Mouse (Mus musculus): ENCODE measurements around the gene Unc13b. TPM values are rescaled to one million over a fixed set of nuclear protein-coding genes. Genes with fewer than 3 reads are reported as not detected.
A peak's percentile ranks its signal among the peaks of the same experiment; 100 is the strongest.

The Unc13b gene
- polyA plus RNA-seq, 1 experiment from 2014 or later: 25.3 TPM

DNA sequence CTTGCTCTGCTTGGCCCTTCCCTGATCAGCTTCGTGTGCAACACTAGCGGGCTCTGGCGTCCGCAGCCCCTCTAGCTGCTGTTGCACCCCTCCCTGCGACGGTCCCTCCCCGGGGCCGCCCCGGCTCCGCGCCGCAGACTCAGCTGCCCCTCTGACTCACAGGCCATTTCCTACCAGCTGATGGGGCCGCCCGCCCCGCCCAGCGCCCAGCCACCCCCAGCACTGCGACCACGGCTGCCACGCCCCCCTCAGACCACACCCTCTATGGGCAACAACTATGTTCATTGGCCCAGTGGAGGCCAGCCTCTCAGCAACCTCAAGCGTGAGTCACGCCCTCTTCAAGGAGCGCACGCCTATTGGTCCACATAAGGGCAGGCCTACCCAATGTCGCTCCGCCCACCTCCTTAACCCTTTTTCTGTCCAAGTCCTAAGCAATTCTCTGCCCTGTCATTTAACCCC, 18.6 kb upstream of the Unc13b start:
- Histone ChIP-seq H3K36me3 (replicated peaks) (peaks cover 21% of the 10 kb centered on the region), H3K27me3 (no peaks in the 10 kb centered on the region), H3K4me3 (replicated peaks) (peak overlapping the region; percentile 77), H3K4me2 (peak overlapping the region; percentile 82), H3K4me1 (peaks cover 52% of the 10 kb centered on the region), H3K9ac (peak overlapping the region; percentile 82), H3K27ac (peak overlapping the region; percentile 85), H3K9me3 (no peaks in the 10 kb centered on the region)
- ATAC-seq (ENCODE audit: low FRiP score): peak; percentile 94
- 1% methylated on average over 22 of the region's 25 CpGs for WGBS

DNA sequence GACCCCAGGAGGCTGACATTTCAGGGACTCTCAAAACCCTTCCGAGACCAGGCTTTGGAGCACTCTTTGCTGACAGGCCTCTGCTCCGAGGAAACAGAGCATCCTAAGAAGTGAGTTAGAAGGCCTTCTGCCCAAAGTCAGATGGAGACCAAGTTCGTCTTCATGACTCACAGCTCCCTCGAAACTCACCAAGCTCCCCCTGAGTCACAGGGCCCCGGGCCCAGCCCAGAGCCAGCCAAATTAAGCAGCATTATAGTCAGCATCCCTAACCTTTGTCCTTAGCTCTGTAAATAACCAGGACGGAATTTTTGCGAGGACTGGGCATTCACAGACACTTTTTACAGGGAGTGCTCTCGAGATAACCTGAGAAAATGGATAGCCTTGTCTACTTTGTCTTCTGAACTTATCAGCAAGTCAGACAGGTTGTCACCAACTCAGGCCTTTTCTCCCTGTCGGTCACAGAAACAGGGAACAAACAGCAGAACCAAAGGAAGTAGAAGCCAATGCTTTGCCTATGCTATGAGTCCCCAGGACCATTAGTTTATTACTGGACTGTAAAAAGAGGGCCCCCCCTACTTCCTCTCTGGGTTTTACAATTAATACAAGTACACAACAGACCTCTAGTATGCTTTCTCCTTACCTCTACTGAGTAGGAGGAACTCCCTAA, 17.7 kb upstream of the Unc13b start:
- H3K4me1 ChIP-seq: peaks cover 54% of the 10 kb centered on the region
- no peak overlapping the region for H3K4me3 ChIP-seq (replicated peaks)
- peak overlapping the region; percentile 27 for H3K4me2 ChIP-seq
- H3K27me3 ChIP-seq: no peaks in the 10 kb centered on the region
- WGBS: 71% methylated on average over 9 of the region's 9 CpGs
- H3K36me3 ChIP-seq (replicated peaks): peaks cover 12% of the 10 kb centered on the region
- H3K9me3 ChIP-seq: no peaks in the 10 kb centered on the region
- ATAC-seq (ENCODE audit: low FRiP score): no peak
- H3K27ac ChIP-seq: peak overlapping the region; percentile 68
- H3K9ac ChIP-seq: no peak overlapping the region

DNA sequence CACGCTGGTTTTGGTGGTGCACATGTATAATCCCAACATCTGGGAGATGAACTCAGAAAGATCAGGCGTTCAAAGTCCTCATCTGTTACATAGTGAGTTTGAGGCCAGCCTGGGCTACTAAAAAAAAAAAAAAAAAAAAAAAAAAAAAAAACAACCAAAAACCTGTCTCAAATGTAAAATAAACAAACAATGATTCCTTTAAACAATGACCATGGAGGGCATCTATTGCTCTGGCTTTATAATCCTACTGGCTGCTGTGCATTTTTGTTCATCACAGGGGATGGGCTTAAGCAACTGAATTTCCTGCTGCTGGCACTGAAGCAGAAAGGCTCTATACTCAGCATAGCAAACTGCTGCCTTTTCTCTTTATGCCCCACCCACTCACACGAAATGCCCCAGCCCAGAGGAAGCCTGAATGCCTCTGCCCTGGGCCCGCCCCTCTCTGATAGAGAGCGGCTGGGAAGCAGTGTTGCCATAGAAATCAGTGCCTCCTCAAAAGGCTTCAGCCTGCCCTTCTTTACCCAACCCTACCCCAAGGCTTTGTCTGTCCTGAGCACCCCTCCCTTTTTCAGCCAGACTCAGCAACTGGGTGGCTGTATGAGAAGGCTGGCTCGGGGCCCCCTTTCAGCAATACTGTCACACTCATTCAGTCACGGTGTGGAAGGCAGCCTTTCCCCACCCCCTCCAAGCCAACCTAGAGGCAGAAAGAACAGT, 15.0 kb upstream of the Unc13b start:
- peak overlapping the region; percentile 56 for H3K4me3 ChIP-seq (replicated peaks)
- 7% methylated on average over 7 of the region's 7 CpGs for WGBS
- H3K9me3 ChIP-seq: no peaks in the 10 kb centered on the region
- peak overlapping the region; percentile 84 for H3K4me2 ChIP-seq
- ATAC-seq (ENCODE audit: low FRiP score): peak; percentile 80
- no peaks in the 10 kb centered on the region for H3K27me3 ChIP-seq
- H3K36me3 ChIP-seq (replicated peaks): no peaks in the 10 kb centered on the region; the same call in 1 of the 2 replicates
- peak overlapping the region; percentile 97 for H3K27ac ChIP-seq
- H3K9ac ChIP-seq: peak overlapping the region; percentile 73
- peaks cover 49% of the 10 kb centered on the region for H3K4me1 ChIP-seq

DNA sequence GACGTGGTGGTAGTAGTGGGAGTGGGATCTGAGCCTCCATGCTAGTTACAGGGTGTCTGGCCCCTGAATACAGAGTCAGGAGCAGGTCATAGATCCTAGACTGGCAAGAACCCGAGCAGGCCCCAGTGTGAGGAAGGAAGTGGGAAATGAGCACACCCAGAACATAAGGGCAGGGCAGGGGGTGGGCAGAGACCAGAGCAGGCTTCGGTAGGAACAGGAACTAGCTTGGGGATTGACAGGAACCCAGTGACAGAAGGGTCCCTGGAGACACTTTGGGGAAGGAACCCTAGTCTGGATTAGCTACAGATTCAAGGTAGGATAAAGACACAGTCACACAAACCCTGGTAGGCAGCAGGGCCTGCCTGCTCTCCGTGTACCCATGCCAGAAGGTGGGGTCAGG, 14.1 kb upstream of the Unc13b start:
- Histone ChIP-seq H3K4me3 (replicated peaks) (peak overlapping the region; percentile 56), H3K27me3 (no peaks in the 10 kb centered on the region), H3K27ac (peak overlapping the region; percentile 97), H3K9me3 (no peaks in the 10 kb centered on the region), H3K9ac (peak overlapping the region; percentile 73), H3K36me3 (replicated peaks) (no peaks in the 10 kb centered on the region; the same call in 1 of the 2 replicates), H3K4me2 (peak overlapping the region; percentile 84), H3K4me1 (peaks cover 40% of the 10 kb centered on the region)
- 3% methylated on average over 4 of the region's 4 CpGs for WGBS
- no peak for ATAC-seq (ENCODE audit: low FRiP score)

DNA sequence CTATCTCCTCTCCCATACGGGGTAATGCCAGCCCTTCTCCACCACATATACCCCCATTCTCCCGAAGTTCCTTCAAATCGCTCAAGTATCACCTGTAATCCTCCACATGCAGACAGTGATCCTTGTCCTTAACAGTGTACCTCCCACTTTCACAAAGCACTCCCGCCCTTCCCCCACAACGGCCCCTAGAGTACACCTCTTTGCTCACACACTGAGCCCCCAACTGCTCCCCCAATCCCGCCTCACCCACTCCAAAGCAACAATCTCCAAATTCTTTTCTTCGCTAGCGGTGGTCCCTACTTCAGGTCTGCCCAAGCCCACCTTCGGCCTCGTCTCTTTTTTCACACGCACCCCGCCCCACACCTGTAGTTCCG, 13.5 kb upstream of the Unc13b start:
- Histone ChIP-seq H3K27me3 (no peaks in the 10 kb centered on the region), H3K4me3 (replicated peaks) (peak overlapping the region; percentile 56), H3K9ac (peak overlapping the region; percentile 73), H3K27ac (peak overlapping the region; percentile 97), H3K4me1 (peaks cover 40% of the 10 kb centered on the region), H3K36me3 (replicated peaks) (no peaks in the 10 kb centered on the region; the same call in 1 of the 2 replicates), H3K9me3 (no peaks in the 10 kb centered on the region), H3K4me2 (peak overlapping the region; percentile 84)
- peak; percentile 10; the same call in 1 of the 2 replicates for ATAC-seq (ENCODE audit: low FRiP score)
- WGBS: 2% methylated on average over 13 of the region's 13 CpGs

DNA sequence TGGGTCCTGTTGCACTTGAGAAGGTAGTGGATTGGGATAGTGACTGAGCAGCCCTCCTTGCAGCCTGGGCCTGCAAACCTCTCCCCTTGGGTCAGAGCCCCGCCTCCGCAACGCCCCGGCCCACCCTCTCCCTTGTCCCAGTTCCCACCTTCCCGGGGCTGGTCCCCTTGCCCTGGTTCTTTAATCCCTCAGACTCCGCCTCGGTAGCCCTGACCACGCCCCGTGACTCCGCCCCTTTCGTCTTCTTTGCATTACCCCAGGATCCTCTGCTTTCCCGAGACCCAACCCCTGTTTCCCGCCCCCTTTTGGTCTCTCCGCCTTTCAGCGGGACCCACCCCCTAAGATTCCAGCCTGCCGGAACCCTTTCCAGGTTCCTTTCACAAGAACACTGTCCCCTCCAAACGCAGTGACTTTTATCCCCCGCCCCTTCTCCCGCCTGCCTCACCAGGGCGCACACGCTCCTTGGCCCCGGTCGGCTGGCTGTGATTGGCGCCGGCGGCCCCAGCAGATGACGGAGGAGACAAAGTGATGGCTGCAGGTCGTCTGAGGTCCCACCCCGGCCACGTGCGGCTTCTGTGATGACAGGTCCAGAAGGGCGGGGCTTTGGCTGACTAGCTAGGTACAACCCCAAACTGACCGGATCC, 13.0 kb upstream of the Unc13b start, which contains the start of gene Fam214b:
Fam214b (minus strand) TSS at position 562 of the 644 bp plus-strand sequence.
- peak within 1 kb of the TSS; percentile 97 for H3K27ac ChIP-seq
- H3K27me3 ChIP-seq: no peaks in the 10 kb centered on the region
- H3K4me2 ChIP-seq: peak within 1 kb of the TSS; percentile 84
- ATAC-seq (ENCODE audit: low FRiP score): peak; percentile 89
- no peaks in the 10 kb centered on the region for H3K9me3 ChIP-seq
- H3K9ac ChIP-seq: peak within 1 kb of the TSS; percentile 73
- peak within 1 kb of the TSS; percentile 56 for H3K4me3 ChIP-seq (replicated peaks)
- H3K36me3 ChIP-seq (replicated peaks): no peaks in the 10 kb centered on the region; the same call in 1 of the 2 replicates
- WGBS: under 1% methylated on average over 33 of the region's 33 CpGs
- peaks cover 35% of the 10 kb centered on the region for H3K4me1 ChIP-seq

DNA sequence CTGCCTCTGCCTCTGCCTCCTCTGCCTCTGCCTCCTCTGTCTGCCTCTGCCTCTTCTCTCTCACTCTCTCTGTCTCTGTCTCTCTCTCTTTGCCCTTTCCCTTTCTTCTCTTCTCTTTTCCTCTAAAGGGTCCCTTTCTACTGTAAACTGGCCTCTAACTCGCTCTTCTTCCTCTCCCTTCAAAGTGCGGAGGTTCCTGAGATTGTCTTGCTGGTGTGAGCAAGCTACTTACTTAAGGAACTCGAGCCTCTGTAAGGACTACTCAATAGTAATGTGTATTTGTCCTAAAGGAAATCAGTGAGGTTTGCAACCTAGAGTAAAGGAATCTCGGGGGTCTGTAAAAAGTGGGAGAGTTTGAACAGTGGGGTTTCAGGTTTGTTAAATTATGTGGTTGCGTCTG, 12.1 kb upstream of the Unc13b start:
- Histone ChIP-seq H3K36me3 (replicated peaks) (no peaks in the 10 kb centered on the region; the same call in 1 of the 2 replicates), H3K4me1 (peaks cover 31% of the 10 kb centered on the region), H3K4me2 (peak overlapping the region; percentile 84), H3K9me3 (no peaks in the 10 kb centered on the region), H3K4me3 (replicated peaks) (peak overlapping the region; percentile 56; the same call in 1 of the 2 replicates), H3K9ac (no peak overlapping the region), H3K27me3 (no peaks in the 10 kb centered on the region), H3K27ac (no peak overlapping the region)
- no peak for ATAC-seq (ENCODE audit: low FRiP score)
- WGBS: 64% methylated on average over 5 of the region's 5 CpGs

DNA sequence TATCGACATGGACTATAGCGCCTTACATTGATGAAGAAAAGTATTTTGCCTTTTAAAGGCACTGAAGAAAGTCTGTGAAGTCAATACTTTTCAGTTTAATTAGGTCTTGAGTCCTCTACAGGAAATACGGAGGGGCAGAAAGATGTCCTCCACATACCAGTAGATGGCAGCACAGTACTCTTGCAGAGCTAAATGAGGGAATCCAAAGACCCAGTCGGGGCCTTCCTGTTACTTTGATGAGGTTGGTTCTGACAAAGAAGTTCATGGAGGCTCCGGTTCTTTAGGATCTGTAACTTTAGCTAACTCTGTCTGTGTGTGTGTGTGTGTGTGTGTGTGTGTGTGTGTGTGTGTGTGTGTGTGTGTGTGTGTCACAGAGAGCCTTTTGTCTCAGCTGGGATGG, 11.5 kb upstream of the Unc13b start:
- H3K9ac ChIP-seq: peak overlapping the region; percentile 36; the same call in 1 of the 2 replicates
- WGBS: 5% methylated on average over 5 of the region's 5 CpGs
- no peak for ATAC-seq (ENCODE audit: low FRiP score)
- no peaks in the 10 kb centered on the region for H3K27me3 ChIP-seq
- H3K4me2 ChIP-seq: peak overlapping the region; percentile 84
- peak overlapping the region; percentile 17; the same call in 1 of the 2 replicates for H3K4me3 ChIP-seq (replicated peaks)
- H3K36me3 ChIP-seq (replicated peaks): no peaks in the 10 kb centered on the region; the same call in 1 of the 2 replicates
- no peaks in the 10 kb centered on the region for H3K9me3 ChIP-seq
- peaks cover 31% of the 10 kb centered on the region for H3K4me1 ChIP-seq
- no peak overlapping the region for H3K27ac ChIP-seq

DNA sequence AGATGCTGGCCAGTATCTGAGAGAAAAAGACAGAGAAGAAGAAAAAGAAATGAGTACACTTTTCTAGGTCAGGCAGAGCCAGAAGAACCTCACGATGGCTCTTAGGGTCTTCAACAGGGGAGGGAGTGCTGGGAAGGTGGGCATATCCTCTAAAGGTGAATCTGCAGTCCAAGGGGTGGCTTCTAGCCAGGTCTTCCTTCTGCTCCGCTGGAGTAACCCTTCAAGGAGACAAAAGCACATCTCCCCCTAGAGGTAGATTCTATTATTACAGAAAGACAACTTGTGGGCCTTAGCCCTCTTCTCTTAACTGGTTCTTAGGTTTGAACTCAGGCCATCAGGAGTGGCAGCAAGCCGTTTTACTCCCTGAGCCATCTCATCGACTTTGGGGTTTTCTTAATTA, 6.1 kb upstream of the Unc13b start:
- 13% methylated on average over 4 of the region's 4 CpGs for WGBS
- 0 out of 2 replicates have a peak, but pooled peaks have one; percentile 36 for ATAC-seq (ENCODE audit: low FRiP score)
- Histone ChIP-seq H3K4me2 (no peak overlapping the region), H3K36me3 (replicated peaks) (no peaks in the 10 kb centered on the region), H3K9ac (no peak overlapping the region), H3K9me3 (no peaks in the 10 kb centered on the region), H3K4me3 (replicated peaks) (no peak overlapping the region), H3K4me1 (peaks cover 3% of the 10 kb centered on the region), H3K27ac (no peak overlapping the region), H3K27me3 (no peaks in the 10 kb centered on the region)

DNA sequence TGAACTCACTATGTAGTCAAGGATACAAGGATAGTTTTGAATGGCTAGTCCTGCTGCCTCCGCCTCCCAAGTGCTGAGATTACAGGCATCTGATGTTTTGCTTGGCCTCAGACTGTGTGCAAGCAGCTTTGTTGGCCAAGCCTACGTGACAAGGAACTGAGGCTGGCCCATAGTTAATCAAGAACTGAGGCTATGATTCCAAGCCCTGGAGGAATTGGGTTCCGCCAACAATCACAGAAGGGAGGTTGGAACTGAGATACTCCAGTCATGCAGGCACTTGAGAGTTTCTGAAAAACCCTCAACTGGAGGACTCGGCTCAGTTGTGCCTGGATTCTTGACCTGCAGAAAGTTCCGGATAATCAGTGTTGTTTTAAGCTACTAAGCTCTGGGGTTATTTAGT, 1.1 kb upstream of the Unc13b start:
- no peak overlapping the region for H3K27ac ChIP-seq
- H3K9ac ChIP-seq: no peak overlapping the region
- H3K4me1 ChIP-seq: peaks cover 20% of the 10 kb centered on the region; the same call in 1 of the 2 replicates
- no peak overlapping the region for H3K4me2 ChIP-seq
- no peak overlapping the region for H3K4me3 ChIP-seq (replicated peaks)
- ATAC-seq (ENCODE audit: low FRiP score): no peak
- H3K27me3 ChIP-seq: no peaks in the 10 kb centered on the region
- no peaks in the 10 kb centered on the region for H3K9me3 ChIP-seq
- H3K36me3 ChIP-seq (replicated peaks): no peaks in the 10 kb centered on the region
- WGBS: 92% methylated on average over 5 of the region's 5 CpGs

DNA sequence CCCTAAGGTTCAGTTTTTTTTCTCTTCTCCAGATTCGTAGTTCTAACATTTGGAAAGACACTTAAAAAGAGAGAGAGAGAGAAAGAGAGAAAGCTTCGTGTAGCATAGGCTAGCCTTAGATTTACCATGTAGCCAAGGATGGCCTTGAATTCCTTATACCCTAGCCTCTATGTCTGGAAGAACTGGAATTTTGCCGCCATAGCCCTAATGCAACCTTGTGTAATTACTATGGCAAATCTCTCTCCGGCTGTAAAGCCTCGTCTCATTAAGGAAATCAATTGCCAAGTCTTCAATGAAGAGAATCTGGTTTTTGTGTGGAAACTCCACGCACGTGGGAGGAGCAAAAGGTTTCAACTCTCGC, 381 bp upstream of the Unc13b start:
- H3K9me3 ChIP-seq: no peaks in the 10 kb centered on the region

DNA sequence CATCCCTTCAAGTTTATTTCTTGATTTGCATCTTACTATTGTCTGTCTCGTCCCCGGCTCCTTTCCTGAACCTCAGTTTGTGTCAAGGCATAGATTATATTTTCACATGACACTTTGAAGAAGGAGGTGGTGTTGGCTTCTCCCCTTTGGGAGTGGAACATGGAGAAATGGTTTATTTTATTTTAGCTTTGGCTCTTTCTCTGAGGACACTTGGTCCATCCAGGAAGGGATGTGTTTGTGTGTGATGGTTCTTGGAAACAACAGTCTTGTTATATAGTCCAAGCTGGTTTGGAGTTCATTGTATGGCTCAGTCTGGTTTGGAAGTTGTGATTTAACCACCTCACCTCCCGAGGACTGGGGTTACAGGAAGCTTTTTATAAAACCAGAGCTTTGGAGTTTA, 944 bp downstream of the Unc13b start:
- Histone ChIP-seq H3K9ac (peak overlapping the region; percentile 81; the same call in 1 of the 2 replicates), H3K27ac (no peak overlapping the region), H3K9me3 (no peaks in the 10 kb centered on the region), H3K4me2 (peak overlapping the region; percentile 80), H3K4me3 (replicated peaks) (peak overlapping the region; percentile 76), H3K36me3 (replicated peaks) (no peaks in the 10 kb centered on the region), H3K27me3 (no peaks in the 10 kb centered on the region), H3K4me1 (peaks cover 20% of the 10 kb centered on the region; the same call in 1 of the 2 replicates)
- 38% methylated on average over 3 of the region's 3 CpGs for WGBS
- ATAC-seq (ENCODE audit: low FRiP score): no peak

More for the DNA sequence above, 381 bp upstream of the Unc13b start:
- Histone ChIP-seq H3K4me2 (peak overlapping the region; percentile 80), H3K4me3 (replicated peaks) (peak overlapping the region; percentile 76), H3K9ac (no peak overlapping the region), H3K27ac (no peak overlapping the region), H3K4me1 (peaks cover 20% of the 10 kb centered on the region; the same call in 1 of the 2 replicates), H3K27me3 (no peaks in the 10 kb centered on the region), H3K36me3 (replicated peaks) (no peaks in the 10 kb centered on the region)
- WGBS: 18% methylated on average over 8 of the region's 8 CpGs
- no peak; the same call in 1 of the 2 replicates for ATAC-seq (ENCODE audit: low FRiP score)
